Mouse (Mus musculus): Measurements from ENCODE around the gene Higd1a. TPM values are rescaled to one million over a fixed set of nuclear protein-coding genes. Genes with fewer than 3 reads are reported as not detected.

Higd1a gene
- polyA plus RNA-seq, 1 experiment from 2014 or later, result 144 TPM

DNA sequence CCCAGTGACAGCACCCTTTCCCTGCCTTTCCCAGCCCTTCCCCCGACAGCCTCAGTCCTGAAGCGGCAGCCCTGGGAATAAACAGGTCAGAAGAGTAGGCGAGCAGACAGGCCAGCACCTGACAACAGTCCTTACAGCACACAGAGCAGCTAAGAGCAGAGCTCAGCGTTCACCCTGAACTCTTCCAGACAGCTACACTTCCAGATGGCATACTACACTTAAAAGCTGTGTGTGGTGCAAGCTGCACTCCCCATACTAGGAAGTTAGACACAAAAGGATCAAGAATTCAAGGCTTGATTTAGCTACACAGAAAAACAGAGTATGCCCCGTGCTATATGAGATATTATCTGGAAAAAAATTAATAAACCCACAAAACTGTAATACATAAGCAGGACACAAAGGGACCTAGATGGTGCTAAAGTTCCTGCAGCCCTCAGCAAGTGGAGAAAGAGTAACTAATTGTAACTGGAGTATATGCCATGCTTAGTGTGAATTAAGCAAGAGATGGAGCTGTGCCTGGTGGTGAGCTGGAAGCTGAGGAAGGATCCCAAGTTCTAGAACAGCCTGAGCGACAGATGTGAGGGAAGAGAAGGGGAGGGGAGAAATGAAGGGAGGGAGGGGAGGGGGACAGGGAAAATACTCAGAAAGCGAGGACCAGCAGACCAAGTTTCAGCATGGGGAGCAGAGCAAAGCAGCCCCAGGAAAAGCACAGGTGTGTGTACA lies 28.7 kb downstream of the Higd1a start:
- 68% methylated on average over 7 of the region's 7 CpGs for WGBS
- H3K36me3 ChIP-seq, result no peaks in the 10 kb centered on the region
- ATAC-seq (ENCODE audit: low FRiP score), result no peak
- no peaks in the 10 kb centered on the region for H3K27me3 ChIP-seq
- H3K9ac ChIP-seq, result no peak overlapping the region
- no peaks in the 10 kb centered on the region for H3K9me3 ChIP-seq (replicated peaks)
- H3K4me3 ChIP-seq, result no peak overlapping the region
- no peak overlapping the region for H3K4me2 ChIP-seq (replicated peaks)
- no peaks in the 10 kb centered on the region for H3K4me1 ChIP-seq
- no peak overlapping the region for H3K27ac ChIP-seq

DNA sequence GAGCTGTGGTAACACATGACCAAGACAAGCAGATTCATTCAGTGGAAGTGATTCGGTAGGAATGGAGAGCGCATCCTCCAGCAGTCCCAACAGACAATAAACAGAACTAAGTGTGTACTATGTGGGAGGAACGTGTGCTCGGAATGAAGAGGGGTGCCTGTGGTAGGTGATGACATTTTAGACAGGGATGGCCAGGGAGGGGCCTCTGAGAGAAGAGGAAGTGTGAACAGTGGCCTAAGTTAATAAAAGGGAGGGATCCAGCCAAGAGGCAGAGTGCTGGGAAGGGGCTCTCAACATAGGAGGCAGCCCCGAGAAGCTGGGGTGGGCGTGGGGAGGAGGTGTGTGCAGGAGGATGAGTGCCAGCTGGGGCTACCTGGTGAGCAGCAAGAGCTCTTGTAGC lies 29.8 kb downstream of the Higd1a start:
- Histone ChIP-seq H3K4me1 (0 out of 2 replicates have a peak, but pooled peaks cover 2% of the 10 kb centered on the region), H3K36me3 (no peaks in the 10 kb centered on the region), H3K27me3 (no peaks in the 10 kb centered on the region), H3K4me2 (replicated peaks) (no peak overlapping the region), H3K4me3 (no peak overlapping the region), H3K9me3 (replicated peaks) (no peaks in the 10 kb centered on the region), H3K9ac (no peak overlapping the region), H3K27ac (no peak overlapping the region)
- ATAC-seq (ENCODE audit: low FRiP score), result no peak
- WGBS, result 81% methylated on average over 6 of the region's 6 CpGs

DNA sequence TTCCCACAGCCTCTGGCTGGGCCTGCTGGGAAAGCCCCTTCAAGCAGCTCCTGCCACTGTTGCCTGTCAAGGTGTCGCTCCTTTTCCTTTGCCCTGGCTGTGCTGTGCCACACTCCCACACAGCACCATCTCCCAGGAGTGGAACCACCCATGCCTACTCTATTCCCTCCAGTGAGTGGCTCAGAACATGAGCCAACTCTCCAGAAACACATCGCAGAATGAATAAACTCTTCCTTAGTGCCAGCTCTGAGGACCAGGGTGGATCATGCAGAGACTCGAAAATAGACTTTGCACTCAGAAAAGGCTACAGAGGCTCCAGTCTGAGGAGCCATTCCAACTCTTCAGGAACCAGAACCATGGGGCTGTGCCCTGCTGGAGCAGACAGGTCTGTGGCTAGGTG lies 31.8 kb downstream of the Higd1a start:
- ATAC-seq (ENCODE audit: low FRiP score), result no peak
- WGBS, result 95% methylated on average over 3 of the region's 3 CpGs

DNA sequence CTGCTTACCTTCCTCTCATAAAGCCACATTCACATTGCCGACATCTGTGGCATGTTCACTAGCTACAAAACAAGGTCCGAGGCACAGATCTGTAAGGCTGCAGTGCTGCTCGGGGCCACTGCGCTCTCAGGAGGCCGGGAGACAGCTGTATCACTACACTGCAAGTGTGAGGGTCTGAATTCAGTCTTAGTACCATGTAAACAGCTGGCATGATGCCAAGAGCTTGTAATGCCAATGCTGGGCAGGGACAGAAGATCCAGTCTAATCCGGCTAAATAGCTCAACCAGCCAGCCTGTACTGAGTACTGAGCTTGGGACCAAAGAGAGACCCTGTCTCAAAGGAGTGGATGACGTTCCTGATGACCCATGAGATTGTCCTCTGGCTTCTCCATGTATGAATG lies 34.2 kb downstream of the Higd1a start:
- no peaks in the 10 kb centered on the region for H3K36me3 ChIP-seq
- H3K9ac ChIP-seq, result no peak overlapping the region
- H3K27me3 ChIP-seq, result no peaks in the 10 kb centered on the region
- WGBS, result 87% methylated on average over 7 of the region's 7 CpGs
- no peak overlapping the region for H3K4me3 ChIP-seq
- peak; percentile 33 for ATAC-seq (ENCODE audit: low FRiP score)
- 0 out of 2 replicates have a peak overlapping the region, but pooled peaks have one; percentile 9 for H3K27ac ChIP-seq
- H3K4me1 ChIP-seq, result peaks cover 17% of the 10 kb centered on the region
- H3K4me2 ChIP-seq (replicated peaks), result no peak overlapping the region
- H3K9me3 ChIP-seq (replicated peaks), result no peaks in the 10 kb centered on the region

More for the DNA sequence above, 31.8 kb downstream of the Higd1a start:
- Histone ChIP-seq H3K27ac (no peak overlapping the region), H3K4me2 (replicated peaks) (no peak overlapping the region), H3K36me3 (no peaks in the 10 kb centered on the region), H3K4me1 (peaks cover 11% of the 10 kb centered on the region), H3K27me3 (no peaks in the 10 kb centered on the region), H3K4me3 (no peak overlapping the region), H3K9ac (no peak overlapping the region), H3K9me3 (replicated peaks) (no peaks in the 10 kb centered on the region)

DNA sequence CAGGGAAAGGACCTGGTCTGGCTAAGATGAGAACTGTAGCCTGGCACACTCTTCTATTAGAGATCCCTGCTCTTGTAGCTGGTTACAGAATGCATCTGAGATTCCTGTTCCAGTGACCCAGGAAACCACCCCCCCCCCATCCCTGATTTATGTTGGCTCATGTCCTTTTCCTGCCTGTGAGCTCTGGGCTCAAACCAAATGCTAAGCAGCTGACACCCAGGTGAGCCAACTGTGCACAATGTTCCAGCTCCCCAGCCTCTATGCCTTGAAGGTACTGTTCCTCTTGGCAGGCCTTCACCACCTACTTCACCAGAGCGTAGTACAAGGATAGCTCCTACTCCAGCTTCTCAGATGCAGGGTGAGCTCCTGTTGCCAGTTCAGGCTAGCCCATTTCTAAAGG lies 35.1 kb downstream of the Higd1a start:
- 90% methylated on average over 1 of the region's 1 CpGs for WGBS
- H3K9ac ChIP-seq, result no peak overlapping the region

DNA sequence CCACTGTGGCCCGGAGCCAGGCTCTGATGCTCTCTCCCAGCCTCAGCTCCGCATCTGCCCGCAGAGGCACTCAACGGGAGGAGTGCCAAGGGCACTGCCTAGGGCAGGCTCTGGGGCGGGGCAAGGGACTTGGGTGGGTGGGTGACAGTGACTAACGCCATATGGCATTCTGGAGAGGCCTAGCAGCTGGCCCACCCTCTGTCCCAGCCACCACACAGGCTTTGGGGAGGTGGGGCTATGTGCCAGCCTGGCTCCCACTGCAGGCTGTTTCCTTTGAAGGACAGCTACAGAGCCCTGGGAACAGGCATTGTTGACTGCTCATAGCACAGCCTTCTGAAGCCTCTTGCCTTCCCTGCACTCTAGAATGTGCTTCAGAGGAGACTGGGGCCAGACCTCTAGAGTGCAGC lies 35.6 kb downstream of the Higd1a start:
- H3K27me3 ChIP-seq, result no peaks in the 10 kb centered on the region
- H3K4me3 ChIP-seq, result no peak overlapping the region
- peak overlapping the region; percentile 71 for H3K27ac ChIP-seq
- H3K9me3 ChIP-seq (replicated peaks), result no peaks in the 10 kb centered on the region
- H3K4me2 ChIP-seq (replicated peaks), result no peak overlapping the region
- 48% methylated on average over 6 of the region's 6 CpGs for WGBS
- no peaks in the 10 kb centered on the region for H3K36me3 ChIP-seq
- peaks cover 17% of the 10 kb centered on the region for H3K4me1 ChIP-seq
- ATAC-seq (ENCODE audit: low FRiP score), result peak; percentile 85
- no peak overlapping the region for H3K9ac ChIP-seq

More for the DNA sequence above, 35.1 kb downstream of the Higd1a start:
- Histone ChIP-seq H3K27me3 (no peaks in the 10 kb centered on the region), H3K4me2 (replicated peaks) (no peak overlapping the region), H3K4me1 (peaks cover 17% of the 10 kb centered on the region), H3K36me3 (no peaks in the 10 kb centered on the region), H3K9me3 (replicated peaks) (no peaks in the 10 kb centered on the region), H3K4me3 (no peak overlapping the region), H3K27ac (peak overlapping the region; percentile 71)
- ATAC-seq (ENCODE audit: low FRiP score), result no peak

DNA sequence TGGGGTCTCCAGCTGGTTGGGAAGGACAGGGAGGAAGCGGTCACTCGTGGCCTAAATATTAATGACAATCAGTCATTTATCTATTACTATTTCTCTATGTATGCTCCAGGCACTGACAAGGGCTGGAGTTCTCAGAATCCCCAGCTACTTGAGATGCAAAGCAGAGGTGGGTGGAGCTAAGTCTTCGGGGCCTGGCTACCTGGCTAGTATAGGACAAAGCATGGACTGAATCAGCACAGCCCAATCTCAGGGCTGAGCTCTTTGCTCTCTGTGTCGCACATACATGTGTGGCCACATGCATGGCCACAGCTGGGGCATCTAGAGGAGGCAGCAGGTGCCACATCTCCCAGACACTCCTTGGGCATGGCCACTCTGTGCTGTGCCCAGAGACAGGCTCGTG lies 37.4 kb downstream of the Higd1a start:
- H3K9me3 ChIP-seq (replicated peaks), result no peaks in the 10 kb centered on the region
- no peak overlapping the region for H3K27ac ChIP-seq
- ATAC-seq (ENCODE audit: low FRiP score), result no peak
- no peaks in the 10 kb centered on the region for H3K27me3 ChIP-seq
- no peaks in the 10 kb centered on the region for H3K36me3 ChIP-seq
- H3K4me1 ChIP-seq, result peaks cover 17% of the 10 kb centered on the region
- H3K4me2 ChIP-seq (replicated peaks), result no peak overlapping the region
- no peak overlapping the region for H3K4me3 ChIP-seq
- WGBS, result 74% methylated on average over 5 of the region's 5 CpGs
- H3K9ac ChIP-seq, result no peak overlapping the region

DNA sequence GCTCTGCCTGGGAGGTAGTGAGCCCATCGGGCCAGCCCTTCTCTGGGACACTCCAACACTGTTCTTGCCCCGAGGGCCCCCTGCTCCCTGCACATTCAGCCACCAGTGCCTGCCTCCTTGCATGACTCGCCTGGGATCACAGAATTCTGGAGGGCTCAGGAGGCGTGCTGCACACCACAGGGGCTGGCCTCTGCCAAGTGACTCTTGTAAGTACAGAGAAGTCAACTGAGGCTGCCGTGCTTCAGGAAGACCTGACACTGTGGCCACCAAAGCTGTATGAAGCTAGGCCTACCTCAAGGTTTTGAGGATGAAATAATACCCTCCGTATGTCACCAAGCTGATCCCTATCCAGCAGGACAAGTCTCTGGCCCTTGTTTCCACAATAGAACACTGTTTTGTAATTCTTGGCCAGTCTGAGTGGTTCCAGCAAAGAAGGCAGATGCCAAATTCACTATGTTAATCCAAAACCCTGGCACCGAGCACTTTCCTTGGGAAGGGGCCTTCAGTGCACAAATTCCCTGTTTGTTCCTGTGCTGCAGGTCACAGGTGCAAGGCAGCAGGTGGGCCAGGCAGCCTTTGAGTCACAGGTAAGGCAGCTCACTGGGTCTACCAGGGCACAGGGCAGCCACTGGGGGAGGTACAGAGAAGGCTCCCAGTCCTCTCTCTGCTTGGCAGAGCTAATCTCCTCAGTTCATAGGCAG lies 38.2 kb downstream of the Higd1a start:
- Histone ChIP-seq H3K27ac (no peak overlapping the region), H3K4me2 (replicated peaks) (no peak overlapping the region), H3K4me3 (no peak overlapping the region), H3K9me3 (replicated peaks) (no peaks in the 10 kb centered on the region), H3K9ac (no peak overlapping the region), H3K4me1 (peaks cover 17% of the 10 kb centered on the region), H3K27me3 (no peaks in the 10 kb centered on the region), H3K36me3 (no peaks in the 10 kb centered on the region)
- ATAC-seq (ENCODE audit: low FRiP score), result no peak
- 64% methylated on average over 7 of the region's 7 CpGs for WGBS

DNA sequence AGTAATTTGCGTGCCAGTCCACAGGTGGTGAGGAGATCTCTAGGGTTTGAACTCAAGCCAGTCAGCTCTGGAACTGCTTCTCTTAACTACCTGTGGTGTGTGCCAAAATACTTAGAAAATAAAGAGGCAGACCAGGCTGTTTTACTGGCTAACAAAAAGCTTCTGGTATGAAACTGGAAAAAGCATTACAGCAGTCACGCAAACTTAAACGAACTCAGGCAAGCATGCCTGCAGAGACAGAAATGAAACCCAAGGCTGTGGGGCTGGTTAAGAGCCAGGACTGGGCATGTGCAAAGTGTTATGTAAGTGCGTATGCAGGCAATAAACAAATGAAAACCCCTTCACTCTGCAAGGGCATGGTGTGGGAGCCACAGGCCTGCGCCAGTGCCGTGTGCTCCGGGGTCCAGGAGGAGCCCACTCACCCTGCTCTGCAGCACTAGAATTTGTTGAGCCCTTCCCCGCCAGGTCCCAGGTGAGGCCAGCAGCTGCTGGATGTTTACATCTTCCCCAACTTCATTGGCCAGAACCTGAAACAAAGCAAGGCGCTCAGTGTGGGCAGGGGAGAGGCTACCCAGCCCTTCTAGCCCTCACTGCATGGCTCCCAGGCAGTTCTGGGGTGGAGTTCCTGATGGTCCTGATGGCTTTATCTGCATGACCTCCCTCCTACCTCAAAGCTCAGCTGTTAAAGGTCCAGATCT lies 38.9 kb downstream of the Higd1a start:
- Histone ChIP-seq H3K27me3 (no peaks in the 10 kb centered on the region), H3K36me3 (no peaks in the 10 kb centered on the region), H3K27ac (no peak overlapping the region), H3K4me2 (replicated peaks) (no peak overlapping the region), H3K4me1 (peaks cover 17% of the 10 kb centered on the region), H3K4me3 (no peak overlapping the region), H3K9me3 (replicated peaks) (no peaks in the 10 kb centered on the region), H3K9ac (no peak overlapping the region)
- 80% methylated on average over 9 of the region's 9 CpGs for WGBS
- no peak for ATAC-seq (ENCODE audit: low FRiP score)

DNA sequence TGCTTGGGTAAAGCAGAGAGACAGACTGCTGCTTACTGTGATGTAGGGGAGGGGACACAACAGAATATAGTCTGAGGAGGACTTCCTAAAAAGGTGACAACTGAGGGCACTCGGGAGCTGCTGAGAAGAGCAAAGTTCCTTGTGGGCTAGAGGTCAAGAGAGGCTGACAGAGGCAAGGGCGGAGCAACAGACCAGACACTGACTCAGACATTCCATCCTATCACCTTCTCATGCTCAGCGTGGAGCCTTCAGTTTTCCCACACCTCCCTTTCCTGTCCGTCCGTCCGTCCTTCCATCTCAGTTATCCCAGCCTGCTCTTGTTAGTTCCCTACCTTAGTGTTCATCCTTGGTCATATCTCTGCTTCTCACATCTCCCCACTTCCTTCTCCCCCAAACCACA lies 43.0 kb downstream of the Higd1a start:
- H3K4me2 ChIP-seq (replicated peaks), result no peak overlapping the region
- ATAC-seq (ENCODE audit: low FRiP score), result no peak

DNA sequence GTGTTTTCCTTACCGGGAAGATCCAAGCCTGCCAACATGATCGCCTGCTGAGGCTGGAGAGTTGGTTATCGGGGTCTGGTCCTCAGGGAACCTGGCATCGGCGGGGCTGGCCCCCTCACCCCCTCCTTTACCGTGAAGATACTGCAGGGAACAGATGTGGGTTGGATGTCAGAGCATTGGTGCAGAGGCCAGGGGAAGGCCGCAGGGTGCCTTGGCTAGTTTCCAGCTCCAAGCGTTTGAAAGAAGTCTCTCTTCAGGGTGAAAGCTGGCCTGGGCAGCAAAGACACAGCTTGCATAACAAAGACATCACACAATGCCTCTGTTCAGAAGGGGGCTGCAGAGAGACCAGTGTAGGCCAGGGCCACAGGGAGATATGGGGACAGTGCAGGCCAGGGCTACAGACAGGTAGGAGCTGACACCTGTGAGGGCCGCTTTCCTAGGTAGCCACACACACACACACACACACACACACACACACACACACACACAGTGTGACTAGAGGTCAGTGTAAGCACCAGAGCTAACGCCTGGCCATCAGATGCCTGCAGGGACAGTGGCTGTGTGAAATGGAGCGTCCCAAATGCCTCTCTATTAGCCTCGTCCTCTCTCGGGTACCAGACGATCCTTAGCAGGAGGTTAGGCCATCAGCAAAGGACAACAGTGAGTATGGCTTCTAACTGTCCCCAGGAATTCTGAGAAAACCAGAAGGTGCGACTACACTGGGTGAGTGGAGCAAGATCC lies 47.9 kb downstream of the Higd1a start:
- H3K27me3 ChIP-seq, result no peaks in the 10 kb centered on the region
- H3K9ac ChIP-seq, result no peak overlapping the region; the same call in 1 of the 2 replicates
- 14% methylated on average over 15 of the region's 15 CpGs for WGBS
- peak overlapping the region; percentile 79 for H3K27ac ChIP-seq
- H3K4me1 ChIP-seq, result peaks cover 51% of the 10 kb centered on the region
- peak overlapping the region; percentile 19; the same call in 1 of the 2 replicates for H3K4me2 ChIP-seq (replicated peaks)
- no peaks in the 10 kb centered on the region for H3K36me3 ChIP-seq
- peak; percentile 75 for ATAC-seq (ENCODE audit: low FRiP score)
- no peaks in the 10 kb centered on the region for H3K9me3 ChIP-seq (replicated peaks)
- no peak overlapping the region for H3K4me3 ChIP-seq

More for the DNA sequence above, 43.0 kb downstream of the Higd1a start:
- Histone ChIP-seq H3K4me3 (no peak overlapping the region), H3K4me1 (peaks cover 23% of the 10 kb centered on the region), H3K27me3 (no peaks in the 10 kb centered on the region), H3K9me3 (replicated peaks) (no peaks in the 10 kb centered on the region), H3K36me3 (no peaks in the 10 kb centered on the region), H3K9ac (no peak overlapping the region), H3K27ac (no peak overlapping the region)
- WGBS, result 82% methylated on average over 6 of the region's 6 CpGs

DNA sequence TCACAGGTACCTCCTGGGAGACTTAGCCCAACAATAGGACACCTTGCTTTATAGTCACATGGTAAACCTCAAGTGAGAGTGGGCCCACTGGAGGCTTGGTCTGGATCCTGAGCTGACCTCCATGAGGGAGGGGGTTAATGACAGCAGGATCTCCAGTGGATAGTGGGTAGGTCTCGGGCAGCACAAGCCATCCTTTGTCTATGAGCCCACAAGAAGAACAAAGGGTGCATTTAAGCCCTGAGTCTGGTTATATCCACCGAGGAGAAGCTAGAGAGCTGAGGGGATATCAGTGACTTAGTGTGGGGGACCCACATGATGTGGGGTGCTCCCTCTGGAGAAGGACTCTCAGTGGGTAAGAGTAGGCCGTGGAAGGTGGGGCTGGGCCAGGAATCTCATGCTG lies 49.7 kb downstream of the Higd1a start:
- ATAC-seq (ENCODE audit: low FRiP score), result no peak
- Histone ChIP-seq H3K9ac (no peak overlapping the region), H3K4me2 (replicated peaks) (no peak overlapping the region), H3K4me3 (no peak overlapping the region), H3K9me3 (replicated peaks) (no peaks in the 10 kb centered on the region), H3K4me1 (peaks cover 51% of the 10 kb centered on the region), H3K27me3 (no peaks in the 10 kb centered on the region), H3K36me3 (no peaks in the 10 kb centered on the region), H3K27ac (peak overlapping the region; percentile 48)
- WGBS, result 35% methylated on average over 3 of the region's 3 CpGs

All from hindbrain, embryonic 12.5 days (tissue).